Mouse (Mus musculus) urinary bladder, postnatal 4 days (tissue): ENCODE measurements at regions not wholly inside any gene's neighbourhood (a gene's known extent, or its start where the extent isn't known, plus 50 kb on each side); places are given as distances from the start of the nearest gene placed in this dataset.
"Not testable (repeated sequence)": the region's sequence is repeated elsewhere in the genome, so short reads cannot be mapped to it uniquely, and the experiment has no call there.

Experiments
- DNase-seq, 2 experiments: peaks; one replicate each; pipeline ENCODE4 v3.0.0; 2021 to 2022; ENCODE audit warnings: low spot score in 2 of 2

- DNase-seq: no peak
Observed at GRCm38 (mm10) chr3:49686182-49686895, 70.8 kb downstream of the Pcdh18 start.

- DNase-seq: no peak
Observed at GRCm38 (mm10) chr3:49674921-49675320, 82.2 kb downstream of the Pcdh18 start.

GRCm38 (mm10) chr3:49672685-49673184 is 84.4 kb downstream of the Pcdh18 start:
- no peak for DNase-seq

- DNase-seq: no peak
Observed at GRCm38 (mm10) chr3:49667543-49668338, 89.4 kb downstream of the Pcdh18 start.

GRCm38 (mm10) chr3:49666516-49666915 is 90.6 kb downstream of the Pcdh18 start:
- no peak for DNase-seq

GRCm38 (mm10) chr3:49648895-49649175 is 108.3 kb downstream of the Pcdh18 start:
- no peak for DNase-seq

GRCm38 (mm10) chr3:49648040-49648894 is 108.9 kb downstream of the Pcdh18 start:
- DNase-seq: no peak

GRCm38 (mm10) chr3:49644993-49645392 is 112.1 kb downstream of the Pcdh18 start:
- no peak for DNase-seq

- no peak for DNase-seq
Observed at GRCm38 (mm10) chr3:49643871-49644270, 113.3 kb downstream of the Pcdh18 start.

- peak in 1 of 2 experiments; percentile 28 for DNase-seq
Observed at GRCm38 (mm10) chr3:49641966-49642758, 115.0 kb downstream of the Pcdh18 start.

GRCm38 (mm10) chr3:49641411-49641810 is 115.7 kb downstream of the Pcdh18 start:
- no peak for DNase-seq

GRCm38 (mm10) chr3:49638601-49639000 is 118.5 kb downstream of the Pcdh18 start:
- no peak for DNase-seq

- no peak for DNase-seq
Observed at GRCm38 (mm10) chr3:49636676-49637075, 120.4 kb downstream of the Pcdh18 start.

GRCm38 (mm10) chr3:49592706-49593451 is 164.2 kb downstream of the Pcdh18 start:
- no peak for DNase-seq

- DNase-seq: no peak
Observed at GRCm38 (mm10) chr3:49590234-49590633, 166.9 kb downstream of the Pcdh18 start.

GRCm38 (mm10) chr3:49586531-49587168 is 170.5 kb downstream of the Pcdh18 start:
- no peak for DNase-seq

GRCm38 (mm10) chr3:49585962-49586361 is 171.2 kb downstream of the Pcdh18 start:
- DNase-seq: not testable (repeated sequence)

- no peak for DNase-seq
Observed at GRCm38 (mm10) chr3:49566769-49567729, 190.1 kb downstream of the Pcdh18 start.

GRCm38 (mm10) chr3:49527642-49528041 is 229.5 kb downstream of the Pcdh18 start:
- DNase-seq: no peak
